Mouse (Mus musculus) Patski (cell line): ENCODE measurements around the gene Rapgef4. TPM values are rescaled to one million over a fixed set of nuclear protein-coding genes. Genes with fewer than 3 reads are reported as not detected.

Experiments
- ATAC-seq: fragments of 100-300 bp; one replicate; pipeline ENCODE4 v1.8.0; 2021
- CTCF ChIA-PET: fragments of 350-600 bp; sonication (Branson Sonifier 250); formaldehyde crosslinking; loops from one replicate; lab custom pipeline; 2022; ENCODE audit warnings: inconsistent platforms; lab: Charles Lee
- POLR2A ChIA-PET: fragments of 350-600 bp; sonication (Branson Sonifier 250); formaldehyde crosslinking; loops from one replicate; lab custom pipeline; 2022; ENCODE audit warnings: antibody characterized with exemption, inconsistent platforms; lab: Charles Lee
- DNase-seq: peaks from one replicate; pipeline ENCODE4 v3.0.0-alpha.2; 2011; ENCODE audit warnings: low read depth, low spot score
- H3K27me3 ChIP-seq: fragments of 371-371 bp; one replicate; pipeline ENCODE4 v1.5.1; 2021
- CTCF ChIP-seq: fragments of 100-300 bp; IDR thresholded peaks from one replicate; pipeline ENCODE4 v1.5.1; 2021
- in situ Hi-C: fragments of 300-500 bp; cut with MboI; formaldehyde crosslinking; loops from 3 replicates; pipeline ENCODE4 v1.11.1; 2018; ENCODE audit warnings: low pct_unique_long_range_greater_than_20kb, mixed read lengths
- polyA plus RNA-seq: library from polyadenylated mRNA; unstranded; gene quantifications from one replicate; pipeline ENCODE4 v1.2.3, GENCODE M21; 2021

Rapgef4 gene
- polyA plus RNA-seq, 1 experiment from 2014 or later, result 0.23 TPM

GRCm38 (mm10) chr2:72088886-72089285 lies 107.8 kb downstream of the Rapgef4 start:
- POLR2A ChIA-PET, result no interaction called here
- CTCF ChIA-PET, result interaction anchor here (1.1 to 1.3 kb wide), 2 partner anchors 10 to 60 kb away, joined by 3 to 4 read pairs; no protein-coding TSS in a partner anchor
- no peak for TF ChIP-seq CTCF
- DNase-seq, result no peak
- peaks cover 4% of the 10 kb centered on the region for H3K27me3 ChIP-seq
- in situ Hi-C loops, result no loop called here
- no peak for ATAC-seq

GRCm38 (mm10) chr2:72090061-72090460 lies 109.0 kb downstream of the Rapgef4 start:
- ATAC-seq (no peak), DNase-seq (no peak)
- no peaks in the 10 kb centered on the region for H3K27me3 ChIP-seq
- POLR2A ChIA-PET, result interaction anchor here (0.6 kb wide), 1 partner anchor 75 kb away, joined by 3 read pairs; no protein-coding TSS in a partner anchor
- CTCF ChIA-PET, result interaction anchor here (1.0 to 1.4 kb wide), 3 partner anchors 17 to 59 kb away, joined by 3 to 4 read pairs (median 3); no protein-coding TSS in a partner anchor
- no peak for TF ChIP-seq CTCF
- in situ Hi-C loops, result loop anchor here (5.0 kb wide), 1 partner anchor 48 kb away; no protein-coding TSS in a partner anchor

- no peak for TF ChIP-seq CTCF
- in situ Hi-C loops, result loop anchor here (5.0 kb wide), 1 partner anchor 50 kb away; no protein-coding TSS in a partner anchor
- ChIA-PET POLR2A (no interaction called here), CTCF (interaction anchor here (1.5 kb wide), 1 partner anchor 57 kb away, joined by 6 read pairs; no protein-coding TSS in a partner anchor)
- no peaks in the 10 kb centered on the region for H3K27me3 ChIP-seq
- ATAC-seq, result no peak
- no peak for DNase-seq
Measured at GRCm38 (mm10) chr2:72092046-72092445, 111.0 kb downstream of the Rapgef4 start.

GRCm38 (mm10) chr2:72093402-72094037 lies 112.5 kb downstream of the Rapgef4 start:
- POLR2A ChIA-PET, result interaction anchor here (0.9 to 1.2 kb wide), 2 partner anchors 52 to 57 kb away, joined by 3 read pairs; no protein-coding TSS in a partner anchor
- H3K27me3 ChIP-seq, result no peaks in the 10 kb centered on the region
- ATAC-seq (no peak), DNase-seq (no peak)
- in situ Hi-C loops, result loop anchor here (5.0 kb wide), 1 partner anchor 51 kb away; no protein-coding TSS in a partner anchor
- TF ChIP-seq CTCF, result no peak
- CTCF ChIA-PET, result interaction anchor here (1.0 to 1.5 kb wide), 3 partner anchors 10 to 56 kb away, joined by 3 to 6 read pairs (median 3); no protein-coding TSS in a partner anchor

- ATAC-seq (no peak), DNase-seq (no peak)
- POLR2A ChIA-PET, result interaction anchor here (0.9 to 1.2 kb wide), 2 partner anchors 52 to 56 kb away, joined by 3 read pairs; no protein-coding TSS in a partner anchor
- TF ChIP-seq CTCF, result no peak
- CTCF ChIA-PET, result interaction anchor here (1.0 to 1.3 kb wide), 2 partner anchors 11 to 56 kb away, joined by 3 read pairs; no protein-coding TSS in a partner anchor
- in situ Hi-C loops, result loop anchor here (5.0 kb wide), 1 partner anchor 52 kb away; no protein-coding TSS in a partner anchor
- H3K27me3 ChIP-seq, result no peaks in the 10 kb centered on the region
Measured at GRCm38 (mm10) chr2:72094038-72094437, 113.0 kb downstream of the Rapgef4 start.

- H3K27me3 ChIP-seq, result no peaks in the 10 kb centered on the region
- DNase-seq (no peak), ATAC-seq (no peak)
- ChIA-PET CTCF (interaction anchor here (1.3 kb wide), 1 partner anchor 11 kb away, joined by 3 read pairs; no protein-coding TSS in a partner anchor), POLR2A (interaction anchor here (0.9 to 1.2 kb wide), 2 partner anchors 51 to 56 kb away, joined by 3 read pairs; no protein-coding TSS in a partner anchor)
- in situ Hi-C loops, result loop anchor here (5.0 kb wide), 1 partner anchor 52 kb away; no protein-coding TSS in a partner anchor
- TF ChIP-seq CTCF, result no peak
Measured at GRCm38 (mm10) chr2:72094446-72094845, 113.4 kb downstream of the Rapgef4 start.

GRCm38 (mm10) chr2:72095002-72095401 lies 114.0 kb downstream of the Rapgef4 start:
- ATAC-seq (no peak), DNase-seq (no peak)
- ChIA-PET POLR2A (no interaction called here), CTCF (interaction anchor here (1.5 to 2.5 kb wide), 2 partner anchors 44 to 54 kb away, joined by 3 to 41 read pairs; no protein-coding TSS in a partner anchor)
- H3K27me3 ChIP-seq, result no peaks in the 10 kb centered on the region
- in situ Hi-C loops, result loop anchor here (5.0 kb wide), 1 partner anchor 52 kb away; no protein-coding TSS in a partner anchor
- no peak for TF ChIP-seq CTCF

GRCm38 (mm10) chr2:72096345-72096744 lies 115.3 kb downstream of the Rapgef4 start:
- peak; percentile 88 for TF ChIP-seq CTCF
- DNase-seq (peak; percentile 7), ATAC-seq (no peak)
- in situ Hi-C loops, result loop anchor here (5.0 kb wide), 1 partner anchor 51 kb away; no protein-coding TSS in a partner anchor
- no peaks in the 10 kb centered on the region for H3K27me3 ChIP-seq
- POLR2A ChIA-PET, result no interaction called here
- CTCF ChIA-PET, result interaction anchor here (0.9 to 2.5 kb wide), 16 partner anchors 10 to 112 kb away, joined by 3 to 41 read pairs (median 6); no protein-coding TSS in a partner anchor

- POLR2A ChIA-PET, result interaction anchor here (0.9 kb wide), 1 partner anchor 10 kb away, joined by 4 read pairs; no protein-coding TSS in a partner anchor
- DNase-seq (no peak), ATAC-seq (no peak)
- in situ Hi-C loops, result loop anchor here (5.0 kb wide), 1 partner anchor 49 kb away; no protein-coding TSS in a partner anchor
- TF ChIP-seq CTCF, result no peak
- CTCF ChIA-PET, result interaction anchor here (1.0 to 1.2 kb wide), 3 partner anchors 46 to 58 kb away, joined by 3 read pairs; no protein-coding TSS in a partner anchor
- no peaks in the 10 kb centered on the region for H3K27me3 ChIP-seq
Measured at GRCm38 (mm10) chr2:72098366-72098765, 117.3 kb downstream of the Rapgef4 start.

GRCm38 (mm10) chr2:72104604-72105003 lies 123.6 kb downstream of the Rapgef4 start:
- no peak for ATAC-seq
- ChIA-PET POLR2A (no interaction called here), CTCF (interaction anchor here (2.8 to 3.7 kb wide), 2 partner anchors 8 to 44 kb away, joined by 10 to 18 read pairs; no protein-coding TSS in a partner anchor)
- DNase-seq, result no peak
- in situ Hi-C loops, result no loop called here
- no peak for TF ChIP-seq CTCF
- H3K27me3 ChIP-seq, result no peaks in the 10 kb centered on the region
